Comparison of ENCODE assay signal across 9 mouse cellular contexts in genomic region chr7:74006775-74007371, GRCm38 (mm10). TPM values are rescaled to one million over a fixed set of nuclear protein-coding genes. Genes with fewer than 3 reads are reported as not detected.
A peak's percentile ranks its signal among the peaks of the same experiment; 100 is the strongest.
DNase-seq lines count a peak whose midpoint lies in the region; ATAC-seq and TF ChIP-seq lines count a peak whose summit lies in the region.
"Had no signal": no experiment of that assay in that cellular context is flagged by ENCODE, and none has a peak within 500 bp of the region (broad histone marks: within the 10 kb centered on the region; RNA-seq: fewer than 3 reads in every experiment).

No protein-coding gene starts in this region.

- peak; percentile 22; the same call in 1 of the 2 replicates for TF ChIP-seq CTCF in intestine, postnatal 0 days (IDR thresholded peaks at IDR 0.05; ENCODE audit: low read depth)

- ATAC-seq in kidney, embryonic 15.5 days (replicated peaks; ENCODE audit: low FRiP score): peak; percentile 66
- no peak for ATAC-seq in intestine, postnatal 0 days
- peak; percentile 80 for ATAC-seq in neural tube, embryonic 14.5 days (ENCODE audit: low read depth)

- 15% methylated on average over 9 of the region's 9 CpGs for WGBS in kidney, embryonic 15.5 days
- WGBS in embryonic facial prominence, embryonic 10.5 days: 13% methylated on average over 9 of the region's 9 CpGs
- 37% methylated on average over 9 of the region's 9 CpGs for WGBS in intestine, postnatal 0 days
- 2% methylated on average over 9 of the region's 9 CpGs for WGBS in neural tube, embryonic 14.5 days

- no peak overlapping the region for H3K4me3 ChIP-seq in kidney, embryonic 15.5 days (replicated peaks)
- H3K4me3 ChIP-seq in embryonic facial prominence, embryonic 10.5 days: no peak overlapping the region
- H3K4me3 ChIP-seq in intestine, postnatal 0 days (ENCODE audit: low read depth, low read length): no peak overlapping the region
- H3K4me3 ChIP-seq in neural tube, embryonic 14.5 days (ENCODE audit: low read depth, low read length): no peak overlapping the region
- H3K4me3 ChIP-seq: liver, embryonic 13.5 days had no signal

- H3K4me1 ChIP-seq in kidney, embryonic 15.5 days: peaks cover 31% of the 10 kb centered on the region
- peaks cover 55% of the 10 kb centered on the region for H3K4me1 ChIP-seq in embryonic facial prominence, embryonic 10.5 days
- no peaks in the 10 kb centered on the region for H3K4me1 ChIP-seq in intestine, postnatal 0 days (replicated peaks; ENCODE audit: control insufficient read depth, insufficient read depth, low read length)
- peaks cover 53% of the 10 kb centered on the region for H3K4me1 ChIP-seq in neural tube, embryonic 14.5 days (ENCODE audit: control insufficient read depth, insufficient read depth, low read length)
- H3K4me1 ChIP-seq: liver, embryonic 13.5 days had no signal

- H3K27me3 ChIP-seq in kidney, embryonic 15.5 days: peaks cover 8% of the 10 kb centered on the region
- H3K27me3 ChIP-seq in embryonic facial prominence, embryonic 10.5 days (replicated peaks; ENCODE audit: low read depth, poor library complexity, severe bottlenecking): peaks cover 14% of the 10 kb centered on the region
- peaks cover 6% of the 10 kb centered on the region; the same call in 1 of the 2 replicates for H3K27me3 ChIP-seq in intestine, postnatal 0 days (replicated peaks; ENCODE audit: control insufficient read depth, insufficient read depth, low read length)
- no peaks in the 10 kb centered on the region for H3K27me3 ChIP-seq in neural tube, embryonic 14.5 days (ENCODE audit: control insufficient read depth, insufficient read depth, low read length)

- DNase-seq in kidney, postnatal 14 days: no peak
- DNase-seq in embryonic facial prominence, embryonic 10.5 days (ENCODE audit: low spot score): peak; percentile 23
- DNase-seq in thymus, postnatal 25 days: no peak
- no peak for DNase-seq in gastrocnemius, adult 8-10 months (ENCODE audit: low spot score in 2 of 2)
- DNase-seq in MN1 (ENCODE audit: low spot score): no peak
- DNase-seq: liver, embryonic 13.5 days had no signal

- H3K4me2 ChIP-seq in kidney, embryonic 15.5 days: peak overlapping the region; percentile 10; the same call in 1 of the 2 replicates
- H3K4me2 ChIP-seq in intestine, postnatal 0 days (replicated peaks; ENCODE audit: low read depth): no peak overlapping the region
- peak overlapping the region; percentile 36 for H3K4me2 ChIP-seq in neural tube, embryonic 14.5 days (ENCODE audit: low read depth, low read length)
- H3K4me2 ChIP-seq: liver, embryonic 13.5 days had no signal

- H3K27ac ChIP-seq in kidney, embryonic 15.5 days: no peak overlapping the region
- peak overlapping the region; percentile 54 for H3K27ac ChIP-seq in embryonic facial prominence, embryonic 10.5 days (replicated peaks)
- H3K27ac ChIP-seq in intestine, postnatal 0 days (ENCODE audit: low read depth, low read length): no peak overlapping the region
- H3K27ac ChIP-seq in neural tube, embryonic 14.5 days (ENCODE audit: low read depth, low read length): peak overlapping the region; percentile 81
- H3K27ac ChIP-seq: liver, embryonic 13.5 days had no signal

- H3K36me3 ChIP-seq in kidney, embryonic 15.5 days: no peaks in the 10 kb centered on the region
- peaks cover 15% of the 10 kb centered on the region; the same call in 1 of the 2 replicates for H3K36me3 ChIP-seq in embryonic facial prominence, embryonic 10.5 days (replicated peaks)
- H3K36me3 ChIP-seq in intestine, postnatal 0 days (ENCODE audit: control insufficient read depth, insufficient read depth): no peaks in the 10 kb centered on the region
- no peaks in the 10 kb centered on the region for H3K36me3 ChIP-seq in neural tube, embryonic 14.5 days (ENCODE audit: control insufficient read depth, insufficient read depth, low read length)
- H3K36me3 ChIP-seq: liver, embryonic 13.5 days had no signal

- H3K9ac ChIP-seq in kidney, embryonic 15.5 days: no peak overlapping the region
- no peak overlapping the region for H3K9ac ChIP-seq in intestine, postnatal 0 days (ENCODE audit: low read depth, low read length)
- peak overlapping the region; percentile 17; the same call in 1 of the 2 replicates for H3K9ac ChIP-seq in neural tube, embryonic 14.5 days (replicated peaks; ENCODE audit: low read depth, low read length)
- H3K9ac ChIP-seq: liver, embryonic 13.5 days had no signal

- no peaks in the 10 kb centered on the region for H3K9me3 ChIP-seq in kidney, embryonic 15.5 days (replicated peaks)
- no peaks in the 10 kb centered on the region for H3K9me3 ChIP-seq in embryonic facial prominence, embryonic 10.5 days
- no peaks in the 10 kb centered on the region for H3K9me3 ChIP-seq in intestine, postnatal 0 days (ENCODE audit: control insufficient read depth)
- H3K9me3 ChIP-seq in neural tube, embryonic 14.5 days (ENCODE audit: control insufficient read depth, low read length): no peaks in the 10 kb centered on the region
- H3K9me3 ChIP-seq: liver, embryonic 13.5 days had no signal

RNA-seq across cellular contexts. Expression of gene St8sia2, which starts 6.6 kb away (rescaled TPM):
- 10.3 and 11.7 TPM in 2 replicates for polyA plus RNA-seq in kidney, embryonic 15.5 days (2015; fragmentation: Nextera tagmentation; extraction: Ambion mirVana)
- 13.5 and 14.7 TPM in 2 replicates for polyA plus RNA-seq in embryonic facial prominence, embryonic 10.5 days (2016; fragmentation: Nextera tagmentation; extraction: Ambion mirVana)
- 0.78 and 1.2 TPM in 2 replicates for polyA plus RNA-seq in intestine, postnatal 0 days (2015; fragmentation: Nextera tagmentation; extraction: Ambion mirVana)
- 97.9 and 102 TPM in 2 replicates for polyA plus RNA-seq in neural tube, embryonic 14.5 days (2014; fragmentation: Nextera tagmentation; extraction: Ambion mirVana)
- under 1 TPM; 0.05 to 0.48 (median 0.19) TPM for total RNA-seq in gastrocnemius, adult 8-10 months (2022)

Comparison
In these comparisons a context has a peak if more than half of its experiments do, and no peak if none do; other contexts are left out.
1. H3K27ac ChIP-seq: peak in embryonic facial prominence, embryonic 10.5 days (single experiment) and neural tube, embryonic 14.5 days (single experiment); none in kidney, embryonic 15.5 days (single experiment) and intestine, postnatal 0 days (single experiment).